Mouse (Mus musculus): ENCODE results near the gene Bbs2. TPM values are rescaled to one million over a fixed set of nuclear protein-coding genes. Genes with fewer than 3 reads are reported as not detected.
"Not testable (repeated sequence)": the region's sequence is repeated elsewhere in the genome, so short reads cannot be mapped to it uniquely, and the experiment has no call there.

Bbs2 gene
- polyA plus RNA-seq, 1 experiment from 2014 or later = 12.2 TPM

DNA sequence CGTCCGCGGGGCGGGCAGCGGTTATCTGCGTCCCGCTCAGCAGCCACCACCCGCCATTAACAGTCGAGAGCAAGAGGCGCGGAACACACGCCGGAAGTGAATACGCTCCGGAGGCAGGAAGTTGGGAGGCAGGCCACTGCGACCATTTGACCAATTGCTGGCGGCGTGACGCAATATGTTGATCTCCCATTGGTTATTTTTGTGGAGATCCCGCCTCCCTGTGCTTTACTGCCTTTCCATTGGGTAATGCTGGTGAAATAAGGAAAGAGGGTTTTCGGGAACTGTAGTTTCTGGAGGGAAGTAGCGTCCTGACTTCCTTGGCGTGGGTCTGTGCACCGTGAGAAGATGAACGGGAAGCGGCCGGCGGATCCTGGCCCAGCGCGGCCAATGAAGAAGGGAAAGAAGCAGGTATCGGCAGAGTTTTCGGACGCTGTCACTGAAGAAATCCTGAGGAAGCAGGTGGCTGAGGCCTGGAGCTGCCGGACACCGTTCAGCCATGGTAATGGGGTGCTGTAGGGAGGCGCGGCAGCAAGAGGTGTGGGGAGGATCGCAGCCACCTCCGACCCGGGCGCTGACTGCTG is 61.7 kb downstream of the Bbs2 start, which contains the start of the genes Nudt21 and Ogfod1:
TSS of gene Nudt21 (minus strand) at position 88 of the 581 bp plus-strand sequence.
TSS of gene Ogfod1 (plus strand) at position 255 of the 581 bp plus-strand sequence.
- Histone ChIP-seq H3K9me3 (ENCODE audit: control insufficient read depth, low read length) (no peaks in the 10 kb centered on the region), H3K27ac (ENCODE audit: low read depth) (peak within 1 kb of the TSS; percentile 48), H3K4me2 (ENCODE audit: low read length) (peak within 1 kb of the TSS; percentile 79), H3K4me1 (replicated peaks; ENCODE audit: control insufficient read depth, insufficient read depth, low read length) (peaks cover 15% of the 10 kb centered on the region), H3K36me3 (ENCODE audit: control insufficient read depth, insufficient read depth, low read length) (peaks cover 12% of the 10 kb centered on the region; the same call in 1 of the 2 replicates), H3K4me3 (ENCODE audit: low read depth, low read length) (peak within 1 kb of the TSS; percentile 70), H3K9ac (ENCODE audit: low read length) (peak within 1 kb of the TSS; percentile 64), H3K27me3 (replicated peaks; ENCODE audit: control insufficient read depth, insufficient read depth, low read length) (no peaks in the 10 kb centered on the region)
- under 1% methylated on average over 41 of the region's 41 CpGs for WGBS
- DNase-seq (ENCODE audit: low spot score) = peak; percentile 98
- ATAC-seq (replicated peaks; ENCODE audit: low FRiP score, low TSS enrichment, low read depth) = peak; percentile 99

DNA sequence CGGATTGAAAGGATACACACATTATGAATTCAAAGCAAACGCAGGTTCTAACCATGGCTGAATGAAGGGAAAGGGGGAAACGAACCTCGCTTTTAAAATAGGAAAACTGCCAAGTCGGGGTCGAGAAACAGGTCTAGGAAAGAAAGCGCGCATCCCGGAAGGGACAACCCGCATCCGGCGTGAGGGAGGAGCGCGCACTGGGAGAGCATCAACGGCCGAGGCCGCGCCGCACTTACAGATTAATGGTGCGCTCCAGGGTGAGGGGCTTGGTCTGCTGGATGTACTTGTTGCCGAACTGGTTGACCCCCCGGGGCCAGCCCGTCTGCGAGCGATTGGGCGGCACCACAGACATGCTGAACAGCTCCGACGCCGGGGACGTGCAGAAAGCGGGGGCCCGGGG is 62.2 kb downstream of the Bbs2 start:
- peaks cover 15% of the 10 kb centered on the region for H3K4me1 ChIP-seq (replicated peaks; ENCODE audit: control insufficient read depth, insufficient read depth, low read length)
- H3K9me3 ChIP-seq (ENCODE audit: control insufficient read depth, low read length); H3K27me3 ChIP-seq (replicated peaks; ENCODE audit: control insufficient read depth, insufficient read depth, low read length): not testable (repeated sequence)
- H3K9ac ChIP-seq (ENCODE audit: low read length) = peak overlapping the region; percentile 64
- 0% methylated on average over 21 of the region's 32 CpGs for WGBS
- ATAC-seq (replicated peaks; ENCODE audit: low FRiP score, low TSS enrichment, low read depth) (peak; percentile 93), DNase-seq (ENCODE audit: low spot score) (peak; percentile 76)
- peak overlapping the region; percentile 70 for H3K4me3 ChIP-seq (ENCODE audit: low read depth, low read length)
- peak overlapping the region; percentile 79 for H3K4me2 ChIP-seq (ENCODE audit: low read length)
- H3K36me3 ChIP-seq (ENCODE audit: control insufficient read depth, insufficient read depth, low read length) = peaks cover 12% of the 10 kb centered on the region; the same call in 1 of the 2 replicates
- peak overlapping the region; percentile 48 for H3K27ac ChIP-seq (ENCODE audit: low read depth)

DNA sequence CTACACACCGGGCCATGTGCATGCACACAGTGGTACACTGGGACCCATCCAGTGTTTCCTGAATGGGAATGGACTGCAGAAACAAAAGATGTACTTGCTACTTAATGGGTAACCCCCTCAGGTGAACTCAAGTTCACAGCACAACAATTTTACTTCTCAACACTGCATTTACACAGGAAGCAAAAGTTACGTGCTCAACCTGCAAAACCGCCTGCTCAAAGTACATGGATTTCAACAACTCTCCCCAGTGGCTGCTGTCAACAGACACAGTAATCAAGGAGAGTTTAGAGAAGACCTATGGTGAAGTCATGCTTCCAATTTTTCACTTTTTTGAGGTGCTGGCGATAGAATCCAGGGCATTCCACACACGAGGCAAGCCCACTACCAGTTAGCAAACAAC is 63.5 kb downstream of the Bbs2 start:
- DNase-seq (ENCODE audit: low spot score) = no peak
- Histone ChIP-seq H3K4me1 (replicated peaks; ENCODE audit: control insufficient read depth, insufficient read depth, low read length) (peaks cover 15% of the 10 kb centered on the region), H3K9me3 (ENCODE audit: control insufficient read depth, low read length) (no peaks in the 10 kb centered on the region), H3K27ac (ENCODE audit: low read depth) (no peak overlapping the region), H3K4me3 (ENCODE audit: low read depth, low read length) (peak overlapping the region; percentile 70), H3K27me3 (replicated peaks; ENCODE audit: control insufficient read depth, insufficient read depth, low read length) (no peaks in the 10 kb centered on the region), H3K9ac (ENCODE audit: low read length) (0 out of 2 replicates have a peak overlapping the region, but pooled peaks have one; percentile 64), H3K4me2 (ENCODE audit: low read length) (peak overlapping the region; percentile 79), H3K36me3 (ENCODE audit: control insufficient read depth, insufficient read depth, low read length) (peaks cover 24% of the 10 kb centered on the region)
- no peak for ATAC-seq (replicated peaks; ENCODE audit: low FRiP score, low TSS enrichment, low read depth)
- WGBS = 64% methylated on average over 5 of the region's 5 CpGs

DNA sequence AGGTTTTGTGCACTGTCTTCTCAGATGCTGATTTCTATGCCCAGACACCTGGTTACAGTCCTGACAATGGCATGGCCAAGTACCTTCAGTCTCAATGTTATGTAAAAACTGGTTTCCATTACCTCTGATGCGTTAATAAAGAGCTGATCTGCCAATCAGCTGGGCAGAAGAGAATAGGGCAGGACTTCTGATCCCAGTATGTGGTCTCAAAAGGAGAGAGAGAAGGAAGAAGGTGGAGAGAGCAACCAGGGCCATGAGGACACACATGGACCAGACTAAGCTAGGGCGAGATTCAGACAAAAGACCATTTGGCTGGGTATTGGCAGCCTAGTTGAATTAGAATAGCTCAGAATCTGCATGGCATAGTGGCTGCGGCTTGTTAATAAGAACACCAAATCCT is 65.1 kb downstream of the Bbs2 start:
- 73% methylated on average over 3 of the region's 3 CpGs for WGBS
- no peak overlapping the region for H3K9ac ChIP-seq (ENCODE audit: low read length)
- DNase-seq (ENCODE audit: low spot score) (no peak), ATAC-seq (replicated peaks; ENCODE audit: low FRiP score, low TSS enrichment, low read depth) (no peak)
- H3K4me1 ChIP-seq (replicated peaks; ENCODE audit: control insufficient read depth, insufficient read depth, low read length) = peaks cover 15% of the 10 kb centered on the region
- peaks cover 28% of the 10 kb centered on the region for H3K36me3 ChIP-seq (ENCODE audit: control insufficient read depth, insufficient read depth, low read length)
- no peak overlapping the region for H3K4me3 ChIP-seq (ENCODE audit: low read depth, low read length)
- no peak overlapping the region for H3K27ac ChIP-seq (ENCODE audit: low read depth)
- H3K9me3 ChIP-seq (ENCODE audit: control insufficient read depth, low read length) = no peaks in the 10 kb centered on the region
- no peak overlapping the region for H3K4me2 ChIP-seq (ENCODE audit: low read length)
- no peaks in the 10 kb centered on the region for H3K27me3 ChIP-seq (replicated peaks; ENCODE audit: control insufficient read depth, insufficient read depth, low read length)

DNA sequence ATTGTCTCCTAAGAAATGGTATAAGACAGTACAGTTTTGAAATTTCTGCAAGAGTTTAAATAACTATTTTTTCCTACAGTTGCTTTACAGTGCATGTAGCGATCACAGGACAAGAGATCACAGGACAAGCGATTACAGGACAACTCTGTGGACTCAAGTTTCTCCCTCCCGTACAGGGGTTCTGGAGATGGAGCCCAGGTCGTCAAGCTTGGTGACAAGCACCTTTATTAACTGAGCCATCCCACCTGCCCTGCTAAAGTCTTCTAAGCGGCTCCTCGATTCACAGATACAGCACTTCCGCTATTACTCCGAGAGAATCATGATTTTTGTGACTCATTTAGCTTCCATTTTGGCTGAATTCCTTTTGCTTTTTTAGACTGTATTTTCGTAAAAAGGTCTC is 69.0 kb downstream of the Bbs2 start:
- Histone ChIP-seq H3K9me3 (ENCODE audit: control insufficient read depth, low read length) (no peaks in the 10 kb centered on the region), H3K36me3 (ENCODE audit: control insufficient read depth, insufficient read depth, low read length) (peaks cover 67% of the 10 kb centered on the region), H3K4me3 (ENCODE audit: low read depth, low read length) (no peak overlapping the region), H3K4me2 (ENCODE audit: low read length) (no peak overlapping the region), H3K4me1 (replicated peaks; ENCODE audit: control insufficient read depth, insufficient read depth, low read length) (no peaks in the 10 kb centered on the region), H3K9ac (ENCODE audit: low read length) (no peak overlapping the region), H3K27me3 (replicated peaks; ENCODE audit: control insufficient read depth, insufficient read depth, low read length) (no peaks in the 10 kb centered on the region), H3K27ac (ENCODE audit: low read depth) (no peak overlapping the region)
- ATAC-seq (replicated peaks; ENCODE audit: low FRiP score, low TSS enrichment, low read depth) = no peak
- DNase-seq (ENCODE audit: low spot score) = no peak
- WGBS = 93% methylated on average over 9 of the region's 9 CpGs

DNA sequence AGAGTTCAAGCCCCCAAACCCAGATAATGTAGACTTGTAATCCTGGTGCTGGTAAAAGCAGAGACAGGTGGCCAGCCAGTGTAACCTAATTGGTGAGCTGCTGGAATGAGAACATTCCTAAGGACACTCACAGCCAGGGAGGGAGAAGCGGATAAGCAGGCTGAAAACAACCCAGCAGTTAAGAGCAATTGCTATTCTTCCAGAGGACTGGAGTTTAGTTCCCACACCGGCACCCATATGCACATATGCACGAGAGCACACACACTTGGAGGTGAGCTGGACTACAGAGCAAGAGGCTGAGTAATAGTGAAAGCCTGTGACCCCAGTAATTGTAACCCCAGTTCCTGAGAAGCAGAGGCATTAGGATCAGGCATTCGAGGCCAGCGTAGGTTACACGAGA is 74.8 kb downstream of the Bbs2 start:
- Histone ChIP-seq H3K27me3 (replicated peaks; ENCODE audit: control insufficient read depth, insufficient read depth, low read length) (no peaks in the 10 kb centered on the region), H3K4me2 (ENCODE audit: low read length) (no peak overlapping the region), H3K4me1 (replicated peaks; ENCODE audit: control insufficient read depth, insufficient read depth, low read length) (no peaks in the 10 kb centered on the region), H3K36me3 (ENCODE audit: control insufficient read depth, insufficient read depth, low read length) (peaks cover 90% of the 10 kb centered on the region), H3K4me3 (ENCODE audit: low read depth, low read length) (no peak overlapping the region), H3K9ac (ENCODE audit: low read length) (no peak overlapping the region), H3K9me3 (ENCODE audit: control insufficient read depth, low read length) (no peaks in the 10 kb centered on the region), H3K27ac (ENCODE audit: low read depth) (no peak overlapping the region)
- no peak for ATAC-seq (replicated peaks; ENCODE audit: low FRiP score, low TSS enrichment, low read depth)
- WGBS = 93% methylated on average over 6 of the region's 6 CpGs
- DNase-seq (ENCODE audit: low spot score) = no peak

Other genes with a start within 250 kb of the Bbs2 start
- 42.4 and 47.8 TPM in 2 replicates for gene Amfr, start 86.1 kb downstream of the Bbs2 start, polyA plus RNA-seq (2014; fragmentation: Nextera tagmentation; extraction: Ambion mirVana)
- 128 and 141 TPM in 2 replicates for gene Nudt21, start 61.9 kb downstream of the Bbs2 start, polyA plus RNA-seq (2014; fragmentation: Nextera tagmentation; extraction: Ambion mirVana)
- 13.4 and 17.1 TPM in 2 replicates for gene Ogfod1, start 61.7 kb downstream of the Bbs2 start, polyA plus RNA-seq (2014; fragmentation: Nextera tagmentation; extraction: Ambion mirVana)
- gene Mt4, start 38.3 kb upstream of the Bbs2 start, polyA plus RNA-seq (2014; fragmentation: Nextera tagmentation; extraction: Ambion mirVana) = 1.3 TPM in 1 of 2 replicates, not detected in the other
- 8.0 and 8.7 TPM in 2 replicates for gene Mt3, start 53.7 kb upstream of the Bbs2 start, polyA plus RNA-seq (2014; fragmentation: Nextera tagmentation; extraction: Ambion mirVana)
- gene Mt2, start 73.7 kb upstream of the Bbs2 start, polyA plus RNA-seq (2014; fragmentation: Nextera tagmentation; extraction: Ambion mirVana) = 104 and 155 TPM in 2 replicates
- gene Mt1, start 80.2 kb upstream of the Bbs2 start, polyA plus RNA-seq (2014; fragmentation: Nextera tagmentation; extraction: Ambion mirVana) = 473 and 778 TPM in 2 replicates
- gene Nup93, start 115.6 kb upstream of the Bbs2 start, polyA plus RNA-seq (2014; fragmentation: Nextera tagmentation; extraction: Ambion mirVana) = 90.0 and 98.1 TPM in 2 replicates
- gene Slc12a3, start 230.3 kb upstream of the Bbs2 start, polyA plus RNA-seq (2014; fragmentation: Nextera tagmentation; extraction: Ambion mirVana) = 0.05 TPM in 1 of 2 replicates, not detected in the other

Data from intestine, embryonic 14.5 days (tissue).